Mouse (Mus musculus) small intestine, adult 2 months (tissue): Measurements from ENCODE around the gene Apopt1.

Experiments used
- CTCF ChIP-seq: fragments of 200-500 bp; IDR thresholded peaks from 2 replicates; pipeline ENCODE4 v1.5.1; 2012; ENCODE audit warnings: low read depth, mild to moderate bottlenecking, control low read depth, inconsistent platforms, low read length, moderate library complexity, mixed read lengths; ENCODE audit not compliant: insufficient replicate concordance, insufficient read length; ENCODE audit errors: extremely low read depth
- POLR2A ChIP-seq: fragments of 200-500 bp; IDR thresholded peaks from 2 replicates; pipeline ENCODE4 v1.6.1; 2012; ENCODE audit warnings: low read depth, mild to moderate bottlenecking, control low read depth, inconsistent platforms, low read length, moderate library complexity

- TF ChIP-seq CTCF = no peak
- TF ChIP-seq POLR2A = no peak
Observed at GRCm38 (mm10) chr12:111688069-111688428, 25.0 kb upstream of the Apopt1 start.
